Mouse (Mus musculus) small intestine, adult 2 months (tissue): ENCODE measurements around the gene Dpyd.

Source experiments
- CTCF ChIP-seq: fragments of 200-500 bp; IDR thresholded peaks from 2 replicates; pipeline ENCODE4 v1.5.1; 2012; ENCODE audit warnings: low read depth, mild to moderate bottlenecking, control low read depth, inconsistent platforms, low read length, moderate library complexity, mixed read lengths; ENCODE audit not compliant: insufficient replicate concordance, insufficient read length; ENCODE audit errors: extremely low read depth
- POLR2A ChIP-seq: fragments of 200-500 bp; IDR thresholded peaks from 2 replicates; pipeline ENCODE4 v1.6.1; 2012; ENCODE audit warnings: low read depth, mild to moderate bottlenecking, control low read depth, inconsistent platforms, low read length, moderate library complexity

DNA sequence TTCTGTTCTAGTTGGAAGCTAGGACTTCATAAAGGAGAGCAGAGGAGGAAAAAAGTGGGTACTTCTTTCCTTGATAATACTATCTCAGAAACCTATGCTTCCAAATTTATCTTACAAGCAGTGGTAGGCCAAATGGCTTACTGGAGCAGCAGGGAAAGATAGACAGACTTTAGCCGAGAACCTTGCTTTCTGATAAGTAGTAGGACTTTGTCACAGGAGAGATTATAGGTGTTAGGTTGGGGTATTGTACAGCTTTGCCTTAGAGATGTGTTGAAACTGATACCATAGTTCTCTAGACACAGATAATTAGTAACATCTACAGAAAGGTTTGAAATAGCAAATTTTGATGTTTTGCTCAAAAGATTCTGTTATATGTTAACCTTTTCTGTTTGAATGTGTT, 28.6 kb downstream of the Dpyd start:
- TF ChIP-seq CTCF (no peak), POLR2A (no peak)
